Comparison of ENCODE assay signal across 1 mouse cellular context in genomic region chr7:96959168-96959567, GRCm38 (mm10).
TF ChIP-seq lines count a peak whose summit lies in the region.

No protein-coding gene starts in this region.

TF ChIP-seq in MEL, 35 proteins besides CTCF, POLR2A, EP300 and RAD21 (continued from another document):
- TF ChIP-seq USF1 (IDR thresholded peaks at IDR 0.05; ENCODE audit: low read depth, low read length) (no peak), NELFE (IDR thresholded peaks at IDR 0.05; ENCODE audit: low read depth, low read length) (no peak), KAT2A (conservative IDR thresholded peaks at IDR 0.05; ENCODE audit: low read depth, low read length) (no peak), MAX (IDR thresholded peaks at IDR 0.05; ENCODE audit: low read length) (no peak), NRF1 (IDR thresholded peaks at IDR 0.05; ENCODE audit: insufficient read depth, low read depth, low read length, poor library complexity, severe bottlenecking) (no peak)
TF ChIP-seq in MEL: peak in this region for 7.
